Mouse (Mus musculus): ENCODE results near the gene Otud7b.

DNA sequence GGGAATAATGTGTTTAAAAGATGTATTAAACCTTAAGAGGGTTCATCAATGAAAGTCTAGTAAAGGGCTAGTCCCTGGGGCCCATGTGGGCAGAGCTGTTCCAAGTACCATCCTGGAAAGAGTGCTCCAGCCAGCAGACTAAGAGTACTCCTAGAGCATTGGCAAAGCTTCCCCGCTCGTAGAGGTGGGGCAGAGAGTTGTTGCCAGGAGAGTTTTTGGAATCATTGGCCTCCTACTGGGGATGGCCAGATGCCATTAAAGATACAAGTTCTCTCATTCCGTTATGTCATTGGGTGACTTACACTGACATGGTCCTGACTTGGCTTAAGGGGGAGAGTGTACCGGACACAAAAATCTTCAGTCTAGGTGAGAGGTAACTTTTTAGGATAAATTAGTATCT lies 75.2 kb downstream of the Otud7b start:
- TF ChIP-seq POLR2A (IDR thresholded peaks at IDR 0.05; ENCODE audit: insufficient read depth, low read depth, low read length) (no peak), CTCF (IDR thresholded peaks at IDR 0.05; ENCODE audit: insufficient read depth, low read depth, low read length) (no peak)

Data from olfactory bulb, adult 2 months (tissue).